Mouse (Mus musculus) bone marrow macrophage, adult 2 months (primary cell): Measurements from ENCODE around the gene Gtf2i.

ENCODE experiments used
- CTCF ChIP-seq: IDR thresholded peaks from 2 replicates; pipeline ENCODE4 v1.5.1; 2012; ENCODE audit warnings: low read depth, mild to moderate bottlenecking, low read length, moderate library complexity
- POLR2A ChIP-seq: IDR thresholded peaks from 2 replicates; pipeline ENCODE4 v1.6.1; 2012; ENCODE audit warnings: mild to moderate bottlenecking, low read depth, low read length, borderline replicate concordance

DNA sequence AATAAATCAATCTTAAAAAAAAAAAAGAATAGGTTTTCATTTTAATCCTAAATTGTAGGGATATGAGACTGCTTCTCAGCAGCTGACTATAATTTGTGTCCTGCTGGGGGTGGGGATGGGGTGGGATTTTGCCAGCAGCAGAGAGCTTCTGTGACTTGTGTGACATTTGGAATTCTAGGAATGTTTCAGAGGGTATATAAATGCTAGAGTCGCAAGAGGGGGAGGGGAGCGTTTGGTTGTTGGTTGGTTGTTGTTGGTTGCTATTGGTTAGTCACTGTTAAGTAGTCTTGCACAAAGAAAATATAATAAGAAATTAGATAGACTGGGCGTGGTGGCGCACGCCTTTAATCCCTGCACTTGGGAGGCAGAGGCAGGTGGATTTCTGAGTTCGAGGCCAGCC is 4.3 kb upstream of the Gtf2i start:
- TF ChIP-seq POLR2A: no peak
- no peak for TF ChIP-seq CTCF
